9 mouse cellular contexts compared by ENCODE assay signal in the genomic region with DNA sequence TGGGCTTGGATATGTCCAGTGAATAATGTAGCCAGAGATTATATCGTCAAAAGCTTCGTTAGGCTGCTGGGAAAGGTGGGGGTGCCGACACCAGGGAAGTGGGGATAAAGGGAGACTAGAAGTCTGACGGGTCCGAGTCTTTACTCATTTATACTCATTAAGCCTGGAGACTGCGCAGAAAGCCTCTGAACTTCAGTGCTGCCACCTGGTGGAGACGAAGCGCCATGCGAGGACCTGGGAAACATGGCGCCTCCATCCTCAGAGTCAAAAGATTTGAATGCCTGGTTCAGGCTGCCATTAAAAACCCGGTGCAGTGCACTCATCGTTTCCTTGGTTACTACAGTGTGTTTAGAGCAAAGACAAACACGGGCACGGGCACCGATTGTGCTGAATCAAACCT.
A peak's percentile ranks its signal among the peaks of the same experiment; 100 is the strongest.
DNase-seq lines count a peak whose midpoint lies in the region; ATAC-seq and TF ChIP-seq lines count a peak whose summit lies in the region.
"Had no signal": no experiment of that assay in that cellular context is flagged by ENCODE, and none has a peak within 500 bp of the region (broad histone marks: within the 10 kb centered on the region; RNA-seq: fewer than 3 reads in every experiment).

No protein-coding gene starts in this region.

- TF ChIP-seq POLR2A in myocyte (IDR thresholded peaks at IDR 0.05; ENCODE audit: insufficient read length, low read depth) = no peak

- H3ac ChIP-seq in myocyte (ENCODE audit: control insufficient read depth, insufficient read length) = no peak overlapping the region

- ATAC-seq in liver, embryonic 12.5 days = no peak
- peak; percentile 57; the same call in 1 of the 2 replicates for ATAC-seq in erythroblast, adult 5-6 weeks (replicated peaks; ENCODE audit: low FRiP score, poor library complexity, severe bottlenecking)
- ATAC-seq in hindbrain, embryonic 15.5 days (ENCODE audit: low FRiP score, low read depth) = no peak

- H3K9me3 ChIP-seq in liver, embryonic 12.5 days (replicated peaks) = no peaks in the 10 kb centered on the region
- no peaks in the 10 kb centered on the region for H3K9me3 ChIP-seq in hindbrain, embryonic 15.5 days
- H3K9me3 ChIP-seq: embryonic facial prominence, embryonic 12.5 days had no signal

- H3K9ac ChIP-seq in liver, embryonic 12.5 days = no peak overlapping the region
- H3K9ac ChIP-seq in hindbrain, embryonic 15.5 days = no peak overlapping the region
- H3K9ac ChIP-seq: embryonic facial prominence, embryonic 12.5 days had no signal

- no peaks in the 10 kb centered on the region for H3K4me1 ChIP-seq in liver, embryonic 12.5 days
- no peaks in the 10 kb centered on the region for H3K4me1 ChIP-seq in hindbrain, embryonic 15.5 days (replicated peaks)
- H3K4me1 ChIP-seq: embryonic facial prominence, embryonic 12.5 days had no signal

- 37% methylated on average over 15 of the region's 15 CpGs for WGBS in liver, embryonic 12.5 days (ENCODE audit: insufficient replicate concordance)
- WGBS in hindbrain, embryonic 15.5 days = 56% methylated on average over 15 of the region's 15 CpGs

- peak; percentile 51 for DNase-seq in liver
- DNase-seq in adrenal gland, postnatal 36 days = peak; percentile 71 to 77
- DNase-seq in layer of hippocampus, postnatal 36 days = peak; percentile 13 to 15
- peak; percentile 64 for DNase-seq in thymus, postnatal 0 days (ENCODE audit: low spot score)

- H3K4me2 ChIP-seq in liver, embryonic 12.5 days = no peak overlapping the region
- H3K4me2 ChIP-seq in hindbrain, embryonic 15.5 days = 0 out of 2 replicates have a peak overlapping the region, but pooled peaks have one; percentile 5
- H3K4me2 ChIP-seq in myocyte (ENCODE audit: low read depth) = peak overlapping the region; percentile 75
- H3K4me2 ChIP-seq: embryonic facial prominence, embryonic 12.5 days had no signal

- no peaks in the 10 kb centered on the region for H3K79me2 ChIP-seq in myocyte (ENCODE audit: control insufficient read depth, insufficient read depth)

- no peak overlapping the region for H3K4me3 ChIP-seq in liver, embryonic 12.5 days
- H3K4me3 ChIP-seq in hindbrain, embryonic 15.5 days = no peak overlapping the region
- H3K4me3 ChIP-seq in myocyte = no peak overlapping the region
- H3K4me3 ChIP-seq: embryonic facial prominence, embryonic 12.5 days had no signal

- no peaks in the 10 kb centered on the region for H3K27me3 ChIP-seq in liver, embryonic 12.5 days (replicated peaks)
- no peaks in the 10 kb centered on the region for H3K27me3 ChIP-seq in hindbrain, embryonic 15.5 days
- H3K27me3 ChIP-seq in myocyte (ENCODE audit: control insufficient read depth, insufficient read depth, insufficient read length) = no peaks in the 10 kb centered on the region
- H3K27me3 ChIP-seq: embryonic facial prominence, embryonic 12.5 days had no signal

- no peak overlapping the region for H3K27ac ChIP-seq in liver, embryonic 12.5 days
- no peak overlapping the region for H3K27ac ChIP-seq in hindbrain, embryonic 15.5 days (replicated peaks)
- H3K27ac ChIP-seq: embryonic facial prominence, embryonic 12.5 days had no signal

- no peaks in the 10 kb centered on the region for H3K36me3 ChIP-seq in liver, embryonic 12.5 days
- no peaks in the 10 kb centered on the region for H3K36me3 ChIP-seq in hindbrain, embryonic 15.5 days
- H3K36me3 ChIP-seq in myocyte (ENCODE audit: control insufficient read depth, insufficient read depth) = no peaks in the 10 kb centered on the region
- H3K36me3 ChIP-seq: embryonic facial prominence, embryonic 12.5 days had no signal

TF ChIP-seq in myocyte, 11 proteins besides CTCF, POLR2A, EP300 and RAD21:
- TF ChIP-seq TCF3 (IDR thresholded peaks at IDR 0.05; ENCODE audit: insufficient read length, low read depth) (no peak), MAX (IDR thresholded peaks at IDR 0.05; ENCODE audit: low read depth) (no peak), USF1 (IDR thresholded peaks at IDR 0.05; ENCODE audit: low read depth) (no peak), TCF12 (IDR thresholded peaks at IDR 0.05; ENCODE audit: insufficient read depth, poor library complexity, severe bottlenecking) (no peak), CEBPB (IDR thresholded peaks at IDR 0.05; ENCODE audit: insufficient read depth, poor library complexity, severe bottlenecking) (no peak), REST (IDR thresholded peaks at IDR 0.05; ENCODE audit: insufficient read depth, insufficient read length) (no peak), POLR2AphosphoS2 (IDR thresholded peaks at IDR 0.05; ENCODE audit: insufficient read length, low read depth) (no peak), MYOD1 (IDR thresholded peaks at IDR 0.05; ENCODE audit: control insufficient read depth in 1 of 3, insufficient read length in 2 of 3, low read depth in 2 of 3) (no peak), MYOG (IDR thresholded peaks at IDR 0.05; ENCODE audit: control insufficient read depth in 1 of 3, insufficient read depth in 1 of 3, insufficient read length in 2 of 3, low read depth in 2 of 3) (no peak), E2F4 (IDR thresholded peaks at IDR 0.05; ENCODE audit: insufficient read depth) (no peak), SRF (IDR thresholded peaks at IDR 0.05; ENCODE audit: control insufficient read depth, insufficient read length, low read depth) (no peak)

Comparison
In these comparisons a context has a peak if more than half of its experiments do, and no peak if none do; other contexts are left out.
1. DNase-seq: peak in every context shown above with its lines; median percentile 74 in adrenal gland, postnatal 36 days; 64 in thymus, postnatal 0 days; 51 in liver; 14 in layer of hippocampus, postnatal 36 days.